Mouse (Mus musculus): ENCODE results near the gene Ttf1. TPM values are rescaled to one million over a fixed set of nuclear protein-coding genes. Genes with fewer than 3 reads are reported as not detected.
A peak's percentile ranks its signal among the peaks of the same experiment; 100 is the strongest.

Gene Ttf1
- polyA plus RNA-seq, 1 experiment from 2014 or later: 16.7 TPM

- DNase-seq (ENCODE audit: low read depth, low spot score): no peak
- no peak for ATAC-seq
- ChIA-PET CTCF (interaction anchor here (1.2 to 1.8 kb wide), 2 partner anchors 11 to 18 kb away, joined by 4 to 6 read pairs; no protein-coding TSS in a partner anchor), POLR2A (no interaction called here)
- H3K27me3 ChIP-seq: peaks cover 7% of the 10 kb centered on the region
- in situ Hi-C loops (cut with MboI; ENCODE audit: low pct_unique_long_range_greater_than_20kb): no loop called here
- no peak for TF ChIP-seq CTCF (IDR thresholded peaks at IDR 0.05)
Observed at GRCm38 (mm10) chr2:29035698-29036097, 24.4 kb upstream of the Ttf1 start.

GRCm38 (mm10) chr2:29039741-29040140 is 20.3 kb upstream of the Ttf1 start:
- ChIA-PET CTCF (no interaction called here), POLR2A (no interaction called here)
- no peak for DNase-seq (ENCODE audit: low read depth, low spot score)
- ATAC-seq: no peak
- no peak for TF ChIP-seq CTCF (IDR thresholded peaks at IDR 0.05)
- peaks cover 7% of the 10 kb centered on the region for H3K27me3 ChIP-seq
- in situ Hi-C loops (cut with MboI; ENCODE audit: low pct_unique_long_range_greater_than_20kb): no loop called here

- peaks cover 7% of the 10 kb centered on the region for H3K27me3 ChIP-seq
- TF ChIP-seq CTCF (IDR thresholded peaks at IDR 0.05): no peak
- in situ Hi-C loops (cut with MboI; ENCODE audit: low pct_unique_long_range_greater_than_20kb): no loop called here
Observed at GRCm38 (mm10) chr2:29040594-29041476, 19.2 kb upstream of the Ttf1 start.

GRCm38 (mm10) chr2:29041477-29041768 is 18.6 kb upstream of the Ttf1 start:
- ChIA-PET CTCF (interaction anchor here (3.6 kb wide), 1 partner anchor 11 kb away, joined by 17 read pairs; no protein-coding TSS in a partner anchor), POLR2A (no interaction called here)
- no peak for TF ChIP-seq CTCF (IDR thresholded peaks at IDR 0.05)
- DNase-seq (ENCODE audit: low read depth, low spot score) (no peak), ATAC-seq (no peak)
- in situ Hi-C loops (cut with MboI; ENCODE audit: low pct_unique_long_range_greater_than_20kb): no loop called here
- peaks cover 7% of the 10 kb centered on the region for H3K27me3 ChIP-seq

More at GRCm38 (mm10) chr2:29040594-29041476, 19.2 kb upstream of the Ttf1 start:
- CTCF ChIA-PET: interaction anchor here (3.6 kb wide), 1 partner anchor 12 kb away, joined by 17 read pairs; no protein-coding TSS in a partner anchor
- POLR2A ChIA-PET: no interaction called here
- no peak for DNase-seq (ENCODE audit: low read depth, low spot score)
- no peak for ATAC-seq

GRCm38 (mm10) chr2:29042124-29042523 is 17.9 kb upstream of the Ttf1 start:
- TF ChIP-seq CTCF (IDR thresholded peaks at IDR 0.05): no peak
- POLR2A ChIA-PET: no interaction called here
- in situ Hi-C loops (cut with MboI; ENCODE audit: low pct_unique_long_range_greater_than_20kb): no loop called here
- H3K27me3 ChIP-seq: peaks cover 7% of the 10 kb centered on the region
- DNase-seq (ENCODE audit: low read depth, low spot score) (no peak), ATAC-seq (no peak)
- CTCF ChIA-PET: interaction anchor here (1.3 to 3.6 kb wide), 2 partner anchors 11 to 12 kb away, joined by 3 to 17 read pairs; no protein-coding TSS in a partner anchor

GRCm38 (mm10) chr2:29046151-29046550 is 13.9 kb upstream of the Ttf1 start:
- POLR2A ChIA-PET: no interaction called here

GRCm38 (mm10) chr2:29051932-29052331 is 8.1 kb upstream of the Ttf1 start:
- no peaks in the 10 kb centered on the region for H3K27me3 ChIP-seq
- ChIA-PET POLR2A (no interaction called here), CTCF (interaction anchor here (1.4 to 1.9 kb wide), 4 partner anchors 10 to 303 kb away, joined by 3 to 17 read pairs (median 4); no protein-coding TSS in a partner anchor)
- in situ Hi-C loops (cut with MboI; ENCODE audit: low pct_unique_long_range_greater_than_20kb): loop anchor here (5.0 kb wide), 2 partner anchors 75 to 130 kb away; no protein-coding TSS in a partner anchor
- TF ChIP-seq CTCF (IDR thresholded peaks at IDR 0.05): no peak
- no peak for ATAC-seq
- DNase-seq (ENCODE audit: low read depth, low spot score): no peak

More at GRCm38 (mm10) chr2:29046151-29046550, 13.9 kb upstream of the Ttf1 start:
- ATAC-seq (no peak), DNase-seq (ENCODE audit: low read depth, low spot score) (no peak)
- CTCF ChIA-PET: interaction anchor here (1.8 kb wide), 1 partner anchor 10 kb away, joined by 6 read pairs; no protein-coding TSS in a partner anchor
- in situ Hi-C loops (cut with MboI; ENCODE audit: low pct_unique_long_range_greater_than_20kb): loop anchor here (5.0 kb wide), 1 partner anchor 294 kb away; no protein-coding TSS in a partner anchor
- H3K27me3 ChIP-seq: no peaks in the 10 kb centered on the region
- TF ChIP-seq CTCF (IDR thresholded peaks at IDR 0.05): no peak

GRCm38 (mm10) chr2:29052943-29053454 is 7.1 kb upstream of the Ttf1 start:
- CTCF ChIA-PET: interaction anchor here (0.8 to 1.9 kb wide), 16 partner anchors 8 to 304 kb away, joined by 3 to 17 read pairs (median 4); no protein-coding TSS in a partner anchor
- DNase-seq (ENCODE audit: low read depth, low spot score) (no peak), ATAC-seq (no peak)
- H3K27me3 ChIP-seq: peaks cover 2% of the 10 kb centered on the region
- in situ Hi-C loops (cut with MboI; ENCODE audit: low pct_unique_long_range_greater_than_20kb): loop anchor here (5.0 kb wide), 2 partner anchors 76 to 131 kb away; no protein-coding TSS in a partner anchor
- peak; percentile 93 for TF ChIP-seq CTCF (IDR thresholded peaks at IDR 0.05)
- POLR2A ChIA-PET: no interaction called here

- in situ Hi-C loops (cut with MboI; ENCODE audit: low pct_unique_long_range_greater_than_20kb): loop anchor here (5.0 kb wide), 2 partner anchors 77 to 132 kb away; no protein-coding TSS in a partner anchor
- POLR2A ChIA-PET: no interaction called here
- peaks cover 3% of the 10 kb centered on the region for H3K27me3 ChIP-seq
Observed at GRCm38 (mm10) chr2:29053802-29054544, 6.1 kb upstream of the Ttf1 start.

GRCm38 (mm10) chr2:29054545-29054935 is 5.5 kb upstream of the Ttf1 start:
- ATAC-seq: no peak
- ChIA-PET CTCF (interaction anchor here (1.2 kb wide), 2 partner anchors 131 to 213 kb away, joined by 3 read pairs; no protein-coding TSS in a partner anchor), POLR2A (no interaction called here)
- no peak for DNase-seq (ENCODE audit: low read depth, low spot score)
- TF ChIP-seq CTCF (IDR thresholded peaks at IDR 0.05): no peak
- in situ Hi-C loops (cut with MboI; ENCODE audit: low pct_unique_long_range_greater_than_20kb): loop anchor here (5.0 kb wide), 2 partner anchors 77 to 132 kb away; no protein-coding TSS in a partner anchor
- H3K27me3 ChIP-seq: peaks cover 3% of the 10 kb centered on the region

More at GRCm38 (mm10) chr2:29053802-29054544, 6.1 kb upstream of the Ttf1 start:
- DNase-seq (ENCODE audit: low read depth, low spot score) (no peak), ATAC-seq (no peak)
- peak; percentile 78 for TF ChIP-seq CTCF (IDR thresholded peaks at IDR 0.05)
- CTCF ChIA-PET: interaction anchor here (1.0 to 1.9 kb wide), 7 partner anchors 12 to 298 kb away, joined by 3 to 17 read pairs (median 4); no protein-coding TSS in a partner anchor

Data from Patski (cell line).